ENCODE assay signal across 20 mouse cellular contexts in genomic region chr8:84460698-84461097, GRCm38 (mm10).
DNase-seq lines count a peak whose midpoint lies in the region; ATAC-seq and TF ChIP-seq lines count a peak whose summit lies in the region.
"Had no signal": no experiment of that assay in that cellular context is flagged by ENCODE, and none has a peak within 500 bp of the region (broad histone marks: within the 10 kb centered on the region; RNA-seq: fewer than 3 reads in every experiment).

No protein-coding gene starts in this region.

- peak overlapping the region; percentile 40; the same call in 1 of the 2 replicates for H3K27ac ChIP-seq in hindbrain, embryonic 13.5 days
- no peak overlapping the region for H3K27ac ChIP-seq in hindbrain, embryonic 16.5 days (ENCODE audit: low read depth, low read length)
- no peak overlapping the region for H3K27ac ChIP-seq in midbrain, embryonic 15.5 days
- H3K27ac ChIP-seq in intestine, postnatal 0 days (ENCODE audit: low read depth, low read length) = no peak overlapping the region
- H3K27ac ChIP-seq: embryonic facial prominence, embryonic 12.5 days; hindbrain, embryonic 14.5 days; kidney, embryonic 15.5 days; limb, embryonic 10.5 days had no signal

- no peak overlapping the region for H3K9ac ChIP-seq in hindbrain, embryonic 13.5 days
- no peak overlapping the region for H3K9ac ChIP-seq in hindbrain, embryonic 16.5 days (ENCODE audit: low read depth, low read length)
- H3K9ac ChIP-seq in midbrain, embryonic 15.5 days = no peak overlapping the region
- H3K9ac ChIP-seq in intestine, postnatal 0 days (ENCODE audit: low read depth, low read length) = no peak overlapping the region
- H3K9ac ChIP-seq: embryonic facial prominence, embryonic 12.5 days; forebrain, postnatal 0 days; hindbrain, embryonic 14.5 days; kidney, embryonic 15.5 days; liver, postnatal 0 days had no signal

- H3K4me1 ChIP-seq in hindbrain, embryonic 13.5 days (replicated peaks) = peaks cover 26% of the 10 kb centered on the region
- H3K4me1 ChIP-seq in hindbrain, embryonic 16.5 days (ENCODE audit: control insufficient read depth, insufficient read depth, low read depth, low read length) = peaks cover 5% of the 10 kb centered on the region
- H3K4me1 ChIP-seq in midbrain, embryonic 15.5 days = peaks cover 5% of the 10 kb centered on the region; the same call in 1 of the 2 replicates
- no peaks in the 10 kb centered on the region for H3K4me1 ChIP-seq in intestine, postnatal 0 days (replicated peaks; ENCODE audit: control insufficient read depth, insufficient read depth, low read length)
- H3K4me1 ChIP-seq: embryonic facial prominence, embryonic 12.5 days; kidney, embryonic 15.5 days; limb, embryonic 10.5 days had no signal

- no peak overlapping the region for H3K4me3 ChIP-seq in hindbrain, embryonic 13.5 days
- H3K4me3 ChIP-seq in hindbrain, embryonic 16.5 days (ENCODE audit: low read length) = no peak overlapping the region
- H3K4me3 ChIP-seq in midbrain, embryonic 15.5 days = no peak overlapping the region
- no peak overlapping the region for H3K4me3 ChIP-seq in intestine, postnatal 0 days (ENCODE audit: low read depth, low read length)
- H3K4me3 ChIP-seq: embryonic facial prominence, embryonic 12.5 days; kidney, embryonic 15.5 days; limb, embryonic 10.5 days had no signal

- no peak overlapping the region for H3K4me2 ChIP-seq in hindbrain, embryonic 13.5 days
- no peak overlapping the region for H3K4me2 ChIP-seq in hindbrain, embryonic 16.5 days (ENCODE audit: low read length)
- H3K4me2 ChIP-seq in midbrain, embryonic 15.5 days = no peak overlapping the region
- H3K4me2 ChIP-seq in intestine, postnatal 0 days (replicated peaks; ENCODE audit: low read depth) = no peak overlapping the region
- H3K4me2 ChIP-seq: embryonic facial prominence, embryonic 12.5 days; hindbrain, embryonic 14.5 days; kidney, embryonic 15.5 days; midbrain, embryonic 11.5 days had no signal

- ATAC-seq in hindbrain, embryonic 13.5 days (ENCODE audit: low FRiP score) = no peak
- ATAC-seq in hindbrain, embryonic 16.5 days = no peak
- ATAC-seq in midbrain, embryonic 15.5 days (replicated peaks) = no peak
- no peak for ATAC-seq in intestine, postnatal 0 days
- ATAC-seq: forebrain, postnatal 0 days; intestine, embryonic 16.5 days; liver, postnatal 0 days had no signal

- DNase-seq in heart, adult 18-20 months = peak; percentile 3
- no peak for DNase-seq in heart, postnatal 25 days (ENCODE audit: low spot score)
- peak; percentile 59 for DNase-seq in NIH3T3 (ENCODE audit: low read depth)
- DNase-seq in heart, postnatal 10 days = peak; percentile 25 to 40
- DNase-seq: adrenal gland, adult 2 months; cerebellum, adult 2 months; forebrain, postnatal 0 days; liver, postnatal 0 days; right cerebral cortex, postnatal 25 days; thymus, postnatal 4 days had no signal

- peaks cover 8% of the 10 kb centered on the region for H3K9me3 ChIP-seq in hindbrain, embryonic 13.5 days
- peaks cover 5% of the 10 kb centered on the region for H3K9me3 ChIP-seq in hindbrain, embryonic 16.5 days (ENCODE audit: control insufficient read depth, low read length)
- no peaks in the 10 kb centered on the region for H3K9me3 ChIP-seq in midbrain, embryonic 15.5 days
- H3K9me3 ChIP-seq in intestine, postnatal 0 days (ENCODE audit: control insufficient read depth) = no peaks in the 10 kb centered on the region; the same call in 1 of the 2 replicates

- TF ChIP-seq CTCF in intestine, postnatal 0 days (IDR thresholded peaks at IDR 0.05; ENCODE audit: low read depth) = no peak

- H3K36me3 ChIP-seq in hindbrain, embryonic 13.5 days = peaks cover 49% of the 10 kb centered on the region
- H3K36me3 ChIP-seq in hindbrain, embryonic 16.5 days (ENCODE audit: control insufficient read depth, insufficient read depth, low read length) = peaks cover 22% of the 10 kb centered on the region
- peaks cover 26% of the 10 kb centered on the region for H3K36me3 ChIP-seq in midbrain, embryonic 15.5 days (replicated peaks)
- H3K36me3 ChIP-seq in intestine, postnatal 0 days (ENCODE audit: control insufficient read depth, insufficient read depth) = no peaks in the 10 kb centered on the region
- H3K36me3 ChIP-seq: embryonic facial prominence, embryonic 12.5 days; kidney, embryonic 15.5 days; limb, embryonic 10.5 days had no signal

- WGBS in hindbrain, embryonic 13.5 days = 86% methylated on average over 2 of the region's 2 CpGs
- WGBS in hindbrain, embryonic 16.5 days = 81% methylated on average over 2 of the region's 2 CpGs
- WGBS in midbrain, embryonic 15.5 days = 87% methylated on average over 2 of the region's 2 CpGs
- 50% methylated on average over 2 of the region's 2 CpGs for WGBS in intestine, postnatal 0 days

- intact Hi-C loops in heart, postnatal 25 days (cut with DNase I) = no loop called here
- intact Hi-C loops in heart, postnatal 10 days (cut with DNase I) = no loop called here

- no peaks in the 10 kb centered on the region for H3K27me3 ChIP-seq in hindbrain, embryonic 13.5 days
- no peaks in the 10 kb centered on the region for H3K27me3 ChIP-seq in hindbrain, embryonic 16.5 days (replicated peaks; ENCODE audit: control insufficient read depth, insufficient read depth, low read length)
- H3K27me3 ChIP-seq in midbrain, embryonic 15.5 days (replicated peaks) = no peaks in the 10 kb centered on the region
- H3K27me3 ChIP-seq in intestine, postnatal 0 days (replicated peaks; ENCODE audit: control insufficient read depth, insufficient read depth, low read length) = no peaks in the 10 kb centered on the region
- H3K27me3 ChIP-seq: embryonic facial prominence, embryonic 12.5 days; kidney, embryonic 15.5 days had no signal
